Mouse (Mus musculus): ENCODE measurements at regions not wholly inside any gene's neighbourhood (a gene's known extent, or its start where the extent isn't known, plus 50 kb on each side); places are given as distances from the start of the nearest gene placed in this dataset.
"Not testable (repeated sequence)": the region's sequence is repeated elsewhere in the genome, so short reads cannot be mapped to it uniquely, and the experiment has no call there.

- not testable (repeated sequence) for DNase-seq (ENCODE audit: low read depth)
These were observed 828.1 kb downstream of the Gm10330 start for GRCm38 (mm10) chr12:22951956-22952355.

- peak; percentile 0 for DNase-seq (ENCODE audit: low read depth)
These were observed 873.9 kb downstream of the Gm10330 start for GRCm38 (mm10) chr12:22906156-22906555.

Measured in naive thymus-derived CD4-positive, alpha-beta T cell, adult 2 months (primary cell).